30 mouse cellular contexts compared by ENCODE assay signal in the genomic region with DNA sequence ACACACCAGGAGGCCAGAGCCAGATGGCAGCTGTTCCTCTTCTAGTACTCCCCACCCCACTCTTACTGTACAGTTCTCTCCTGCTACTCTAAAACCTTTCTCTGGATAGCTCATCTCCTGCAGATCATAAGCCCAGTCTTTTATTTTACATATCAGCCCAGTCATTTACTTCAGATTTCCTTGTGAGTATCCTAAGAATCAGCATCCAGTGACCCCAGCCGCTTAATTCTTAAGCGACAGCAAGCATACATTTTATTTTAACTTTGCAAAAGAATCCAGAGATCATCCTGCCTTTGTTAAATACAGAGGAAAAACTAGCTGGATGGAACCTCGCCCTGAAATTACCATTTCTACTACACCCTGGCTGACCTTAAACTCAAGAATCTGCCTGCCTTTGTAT. TPM values are rescaled to one million over a fixed set of nuclear protein-coding genes. Genes with fewer than 3 reads are reported as not detected.
"Had no signal": no experiment of that assay in that cellular context is flagged by ENCODE, and none has a peak within 500 bp of the region (broad histone marks: within the 10 kb centered on the region; RNA-seq: fewer than 3 reads in every experiment).

No protein-coding gene starts in this region.

- H3K27ac ChIP-seq: embryonic facial prominence, embryonic 10.5 days; embryonic facial prominence, embryonic 12.5 days; embryonic facial prominence, embryonic 13.5 days; embryonic facial prominence, embryonic 15.5 days; forebrain, embryonic 10.5 days; forebrain, embryonic 12.5 days; forebrain, embryonic 13.5 days; forebrain, embryonic 15.5 days; gastrocnemius, adult 2 months; heart, adult 2 months had no signal

- H3K36me3 ChIP-seq: embryonic facial prominence, embryonic 10.5 days; embryonic facial prominence, embryonic 12.5 days; embryonic facial prominence, embryonic 13.5 days; embryonic facial prominence, embryonic 15.5 days; forebrain, embryonic 10.5 days; forebrain, embryonic 12.5 days; forebrain, embryonic 15.5 days had no signal

- H3K9me3 ChIP-seq: embryonic facial prominence, embryonic 10.5 days; embryonic facial prominence, embryonic 12.5 days; embryonic facial prominence, embryonic 13.5 days; embryonic facial prominence, embryonic 15.5 days; forebrain, embryonic 10.5 days; forebrain, embryonic 12.5 days; forebrain, embryonic 13.5 days; forebrain, embryonic 15.5 days had no signal

- H3K4me1 ChIP-seq: embryonic facial prominence, embryonic 12.5 days had no signal

- H3K9ac ChIP-seq: embryonic facial prominence, embryonic 12.5 days; embryonic facial prominence, embryonic 13.5 days; embryonic facial prominence, embryonic 15.5 days; forebrain, embryonic 12.5 days; forebrain, embryonic 13.5 days; forebrain, embryonic 15.5 days; forebrain, postnatal 0 days had no signal

- DNase-seq: cerebellum, adult 9-11 months; cerebellum, postnatal 10 days; cerebellum, postnatal 14 days; cerebellum, postnatal 25 days; cerebellum, postnatal 36 days; embryo, embryonic 11 days; forebrain, postnatal 0 days; gastrocnemius, adult 2 months; gastrocnemius, postnatal 10 days; gastrocnemius, postnatal 14 days; gastrocnemius, postnatal 25 days; gastrocnemius, postnatal 36 days; heart, adult 11 months; heart, adult 18-20 months; heart, adult 2 months had no signal

- H3K4me3 ChIP-seq: embryonic facial prominence, embryonic 10.5 days; embryonic facial prominence, embryonic 12.5 days; embryonic facial prominence, embryonic 13.5 days; embryonic facial prominence, embryonic 15.5 days; erythroblast, embryonic 14.5 days; forebrain, embryonic 10.5 days; forebrain, embryonic 12.5 days; forebrain, embryonic 13.5 days; forebrain, embryonic 15.5 days; gastrocnemius, adult 2 months; heart, adult 2 months had no signal

RNA-seq across cellular contexts. Expression of a gene that starts 4.5 kb away (rescaled TPM):
- total RNA-seq: common myeloid progenitor, adult 5-6 weeks; gastrocnemius, adult 18-20 months; gastrocnemius, adult 2 months; gastrocnemius, adult 8-10 months; gastrocnemius, postnatal 10 days; gastrocnemius, postnatal 14 days; gastrocnemius, postnatal 25 days; gastrocnemius, postnatal 36 days; gastrocnemius, postnatal 4 days; granulocyte monocyte progenitor cell, adult 5-6 weeks had no signal

RNA-seq across cellular contexts. Expression of a gene that starts 21.6 kb away (rescaled TPM):
- total RNA-seq: common myeloid progenitor, adult 5-6 weeks; forebrain, postnatal 0 days; gastrocnemius, adult 18-20 months; gastrocnemius, adult 2 months; gastrocnemius, adult 8-10 months; gastrocnemius, postnatal 10 days; gastrocnemius, postnatal 14 days; gastrocnemius, postnatal 25 days; gastrocnemius, postnatal 36 days; gastrocnemius, postnatal 4 days; granulocyte monocyte progenitor cell, adult 5-6 weeks; heart, adult 18-20 months; heart, adult 2 months; heart, adult 8-10 months had no signal
